Mouse (Mus musculus) heart, embryonic 12.5 days (tissue): ENCODE measurements around the gene Rassf1. TPM values are rescaled to one million over a fixed set of nuclear protein-coding genes. Genes with fewer than 3 reads are reported as not detected.
A peak's percentile ranks its signal among the peaks of the same experiment; 100 is the strongest.

Experiments
- ATAC-seq: fragments of 200-750 bp; cut with Nextera tagmentation; 2 replicates; pipeline ENCODE4 v1.8.0; 2017; ENCODE audit warnings: moderate TSS enrichment, moderate library complexity; ENCODE audit not compliant: insufficient number of reproducible peaks, low FRiP score
- H3K27ac ChIP-seq: fragments of 300-500 bp; sonication (generic); 2 replicates; pipeline ENCODE4 v1.5.1; 2016; ENCODE audit warnings: mild to moderate bottlenecking, moderate library complexity; ENCODE audit not compliant: poor library complexity, severe bottlenecking
- H3K27me3 ChIP-seq: fragments of 300-500 bp; sonication (generic); replicated peaks from 2 replicates; pipeline ENCODE4 v1.6.1; 2016; ENCODE audit warnings: mild to moderate bottlenecking, moderate library complexity
- H3K36me3 ChIP-seq: fragments of 300-500 bp; sonication (generic); 2 replicates; pipeline ENCODE4 v1.6.1; 2016; ENCODE audit warnings: mild to moderate bottlenecking, moderate library complexity
- H3K4me1 ChIP-seq: fragments of 300-500 bp; sonication (generic); replicated peaks from 2 replicates; pipeline ENCODE4 v1.6.1; 2016; ENCODE audit warnings: mild to moderate bottlenecking
- H3K4me2 ChIP-seq: fragments of 300-500 bp; sonication (generic); 2 replicates; pipeline ENCODE4 v1.6.1; 2016; ENCODE audit warnings: mild to moderate bottlenecking, moderate library complexity
- H3K4me3 ChIP-seq: fragments of 300-500 bp; sonication (generic); 2 replicates; pipeline ENCODE4 v1.5.1; 2016; ENCODE audit warnings: mild to moderate bottlenecking
- H3K9ac ChIP-seq: fragments of 300-500 bp; sonication (generic); 2 replicates; pipeline ENCODE4 v1.6.1; 2016; ENCODE audit warnings: mild to moderate bottlenecking, moderate library complexity
- H3K9me3 ChIP-seq: fragments of 300-500 bp; sonication (generic); replicated peaks from 2 replicates; pipeline ENCODE4 v1.6.1; 2016; ENCODE audit warnings: mild to moderate bottlenecking, moderate library complexity
- WGBS: fragments of 180-500 bp; shearing (Covaris S2); methylation state at CpG from one replicate; pipeline ENCODE4 v1.1.7; 2016; 5-methylcytosine and 5-hydroxymethylcytosine counted together
- polyA plus RNA-seq: library from polyadenylated mRNA; unstranded; fragments of >200 nt; fragmentation: Nextera tagmentation; extraction: Ambion mirVana; gene quantifications from 2 replicates; pipeline ENCODE4 v1.2.1, GENCODE M21; 2016

The Rassf1 gene
- polyA plus RNA-seq, 1 experiment from 2014 or later, result 48.2 TPM

GRCm38 (mm10) chr9:107541474-107542351 lies 9.6 kb upstream of the Rassf1 start, which contains the start of the genes Cyb561d2 and Nprl2:
Gene Cyb561d2 (minus strand): TSS chr9:107542193.
Gene Nprl2 (plus strand): TSS chr9:107542226.
- Histone ChIP-seq H3K4me2 (peak within 1 kb of the TSS; percentile 93), H3K4me3 (peak within 1 kb of the TSS; percentile 74), H3K9me3 (no peaks in the 10 kb centered on the region), H3K4me1 (peaks cover 28% of the 10 kb centered on the region), H3K27ac (peak within 1 kb of the TSS; percentile 38; the same call in 1 of the 2 replicates), H3K9ac (peak within 1 kb of the TSS; percentile 86), H3K27me3 (no peaks in the 10 kb centered on the region), H3K36me3 (peaks cover 54% of the 10 kb centered on the region)
- peak; percentile 88 for ATAC-seq
- 1% methylated on average over 46 of the region's 46 CpGs for WGBS

GRCm38 (mm10) chr9:107542352-107542686 lies 9.0 kb upstream of the Rassf1 start:
- WGBS, result 2% methylated on average over 11 of the region's 11 CpGs
- no peaks in the 10 kb centered on the region for H3K9me3 ChIP-seq
- ATAC-seq, result peak; percentile 5; the same call in 1 of the 2 replicates
- peak overlapping the region; percentile 93 for H3K4me2 ChIP-seq
- peaks cover 28% of the 10 kb centered on the region for H3K4me1 ChIP-seq
- peak overlapping the region; percentile 38; the same call in 1 of the 2 replicates for H3K27ac ChIP-seq
- H3K36me3 ChIP-seq, result peaks cover 49% of the 10 kb centered on the region
- H3K9ac ChIP-seq, result peak overlapping the region; percentile 86
- H3K27me3 ChIP-seq, result no peaks in the 10 kb centered on the region
- peak overlapping the region; percentile 74 for H3K4me3 ChIP-seq

- H3K4me2 ChIP-seq, result peak overlapping the region; percentile 93
- H3K36me3 ChIP-seq, result peaks cover 45% of the 10 kb centered on the region
- WGBS, result 44% methylated on average over 8 of the region's 8 CpGs
- H3K4me1 ChIP-seq, result peaks cover 29% of the 10 kb centered on the region
- peak overlapping the region; percentile 86 for H3K9ac ChIP-seq
- 0 out of 2 replicates have a peak, but pooled peaks cover under 1% of the 10 kb centered on the region for H3K27me3 ChIP-seq
- no peak for ATAC-seq
- H3K27ac ChIP-seq, result no peak overlapping the region
- H3K9me3 ChIP-seq, result no peaks in the 10 kb centered on the region
- peak overlapping the region; percentile 74 for H3K4me3 ChIP-seq
Measured at GRCm38 (mm10) chr9:107542721-107543120, 8.6 kb upstream of the Rassf1 start.

GRCm38 (mm10) chr9:107543299-107543698 lies 8.1 kb upstream of the Rassf1 start:
- Histone ChIP-seq H3K4me2 (peak overlapping the region; percentile 93), H3K9me3 (no peaks in the 10 kb centered on the region), H3K4me3 (peak overlapping the region; percentile 74; the same call in 1 of the 2 replicates), H3K27me3 (peaks cover 6% of the 10 kb centered on the region), H3K36me3 (peaks cover 39% of the 10 kb centered on the region), H3K9ac (no peak overlapping the region), H3K4me1 (peaks cover 29% of the 10 kb centered on the region), H3K27ac (no peak overlapping the region)
- WGBS, result 84% methylated on average over 11 of the region's 11 CpGs
- no peak for ATAC-seq

GRCm38 (mm10) chr9:107544196-107544700 lies 7.1 kb upstream of the Rassf1 start:
- WGBS, result 94% methylated on average over 17 of the region's 17 CpGs
- no peak overlapping the region for H3K27ac ChIP-seq
- peaks cover 16% of the 10 kb centered on the region for H3K27me3 ChIP-seq
- H3K36me3 ChIP-seq, result peaks cover 30% of the 10 kb centered on the region
- no peak overlapping the region for H3K4me3 ChIP-seq
- H3K9me3 ChIP-seq, result no peaks in the 10 kb centered on the region
- no peak overlapping the region for H3K4me2 ChIP-seq
- no peak overlapping the region for H3K9ac ChIP-seq
- peaks cover 29% of the 10 kb centered on the region for H3K4me1 ChIP-seq
- no peak for ATAC-seq

GRCm38 (mm10) chr9:107544729-107545128 lies 6.6 kb upstream of the Rassf1 start:
- Histone ChIP-seq H3K9ac (no peak overlapping the region), H3K36me3 (peaks cover 25% of the 10 kb centered on the region), H3K27me3 (peaks cover 20% of the 10 kb centered on the region), H3K4me3 (no peak overlapping the region), H3K27ac (no peak overlapping the region), H3K9me3 (no peaks in the 10 kb centered on the region), H3K4me1 (peaks cover 29% of the 10 kb centered on the region), H3K4me2 (no peak overlapping the region)
- no peak for ATAC-seq
- WGBS, result 90% methylated on average over 12 of the region's 12 CpGs

- H3K4me1 ChIP-seq, result peaks cover 29% of the 10 kb centered on the region
- H3K27me3 ChIP-seq, result peaks cover 25% of the 10 kb centered on the region
- H3K4me3 ChIP-seq, result no peak overlapping the region
- 86% methylated on average over 10 of the region's 10 CpGs for WGBS
- peaks cover 21% of the 10 kb centered on the region for H3K36me3 ChIP-seq
- H3K4me2 ChIP-seq, result no peak overlapping the region
- H3K27ac ChIP-seq, result no peak overlapping the region
- H3K9me3 ChIP-seq, result no peaks in the 10 kb centered on the region
- H3K9ac ChIP-seq, result no peak overlapping the region
- no peak for ATAC-seq
Measured at GRCm38 (mm10) chr9:107545199-107545598, 6.2 kb upstream of the Rassf1 start.

- H3K36me3 ChIP-seq, result peaks cover 21% of the 10 kb centered on the region
Measured at GRCm38 (mm10) chr9:107545602-107546001, 5.8 kb upstream of the Rassf1 start.

GRCm38 (mm10) chr9:107547026-107547425 lies 4.3 kb upstream of the Rassf1 start, which contains the start of gene Zmynd10:
Gene Zmynd10 (plus strand): TSS chr9:107547298.
- no peak within 1 kb of the TSS for H3K27ac ChIP-seq
- 5% methylated on average over 20 of the region's 20 CpGs for WGBS
- H3K36me3 ChIP-seq, result peaks cover 21% of the 10 kb centered on the region
- peak; percentile 67 for ATAC-seq
- peak within 1 kb of the TSS; percentile 2; the same call in 1 of the 2 replicates for H3K4me3 ChIP-seq
- H3K4me2 ChIP-seq, result peak within 1 kb of the TSS; percentile 49
- peaks cover 37% of the 10 kb centered on the region for H3K4me1 ChIP-seq
- no peak within 1 kb of the TSS; the same call in 1 of the 2 replicates for H3K9ac ChIP-seq
- H3K9me3 ChIP-seq, result no peaks in the 10 kb centered on the region
- H3K27me3 ChIP-seq, result peaks cover 31% of the 10 kb centered on the region

More at GRCm38 (mm10) chr9:107545602-107546001, 5.8 kb upstream of the Rassf1 start:
- ATAC-seq, result no peak
- H3K4me3 ChIP-seq, result no peak overlapping the region
- no peaks in the 10 kb centered on the region for H3K9me3 ChIP-seq
- no peak overlapping the region for H3K27ac ChIP-seq
- no peak overlapping the region for H3K9ac ChIP-seq
- 11% methylated on average over 3 of the region's 3 CpGs for WGBS
- peaks cover 30% of the 10 kb centered on the region for H3K4me1 ChIP-seq
- H3K27me3 ChIP-seq, result peaks cover 29% of the 10 kb centered on the region
- H3K4me2 ChIP-seq, result no peak overlapping the region

GRCm38 (mm10) chr9:107547957-107548356 lies 3.4 kb upstream of the Rassf1 start:
- H3K27me3 ChIP-seq, result peaks cover 31% of the 10 kb centered on the region
- no peak overlapping the region for H3K4me3 ChIP-seq
- H3K27ac ChIP-seq, result no peak overlapping the region
- H3K9me3 ChIP-seq, result no peaks in the 10 kb centered on the region
- no peak for ATAC-seq
- no peak overlapping the region for H3K9ac ChIP-seq
- no peak overlapping the region for H3K4me2 ChIP-seq
- peaks cover 39% of the 10 kb centered on the region for H3K4me1 ChIP-seq
- 75% methylated on average over 5 of the region's 5 CpGs for whole genome bisulfite sequencing
- peaks cover 21% of the 10 kb centered on the region for H3K36me3 ChIP-seq

GRCm38 (mm10) chr9:107548820-107549219 lies 2.5 kb upstream of the Rassf1 start:
- Histone ChIP-seq H3K4me1 (peaks cover 45% of the 10 kb centered on the region), H3K27me3 (peaks cover 31% of the 10 kb centered on the region), H3K9ac (no peak overlapping the region), H3K4me2 (no peak overlapping the region), H3K9me3 (no peaks in the 10 kb centered on the region), H3K36me3 (peaks cover 16% of the 10 kb centered on the region), H3K4me3 (no peak overlapping the region), H3K27ac (no peak overlapping the region)
- ATAC-seq, result no peak
- WGBS, result 85% methylated on average over 10 of the region's 10 CpGs
